ENCODE assay signal across 8 mouse cellular contexts in the genomic region with DNA sequence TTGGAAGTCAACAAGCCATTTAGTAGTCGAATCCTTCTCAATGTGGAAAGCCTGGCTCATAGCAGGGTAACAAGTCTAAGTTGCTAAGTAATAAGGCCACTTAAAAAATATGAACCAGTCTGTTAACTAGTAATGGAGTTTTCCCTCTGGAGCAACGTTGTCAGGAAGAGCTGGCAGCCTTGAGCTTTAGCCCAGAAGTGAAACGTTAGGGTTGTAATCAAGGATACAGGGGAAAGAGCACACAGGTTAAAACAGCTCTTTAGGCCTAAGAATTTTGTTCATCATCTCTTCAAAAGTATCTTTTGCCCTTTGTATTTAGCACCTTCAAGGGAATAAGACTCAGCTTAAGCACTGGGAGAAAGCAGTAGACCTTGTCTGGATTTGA. TPM values are rescaled to one million over a fixed set of nuclear protein-coding genes. Genes with fewer than 3 reads are reported as not detected.
A peak's percentile ranks its signal among the peaks of the same experiment; 100 is the strongest.
DNase-seq lines count a peak whose midpoint lies in the region; ATAC-seq and TF ChIP-seq lines count a peak whose summit lies in the region.

No protein-coding gene starts in this region.

- no peak for ATAC-seq in heart, embryonic 16.5 days (replicated peaks; ENCODE audit: extremely low read depth, insufficient read depth, low FRiP score)
- ATAC-seq in forebrain, postnatal 0 days = no peak
- no peak for ATAC-seq in midbrain, embryonic 12.5 days (ENCODE audit: low FRiP score, low read depth)

- peak overlapping the region; percentile 70 for H3K4me2 ChIP-seq in heart, embryonic 16.5 days (ENCODE audit: low read depth, low read length)
- peak overlapping the region; percentile 57 for H3K4me2 ChIP-seq in forebrain, postnatal 0 days (ENCODE audit: low read depth)
- peak overlapping the region; percentile 58 for H3K4me2 ChIP-seq in midbrain, embryonic 12.5 days (replicated peaks)

- no peak for TF ChIP-seq CTCF in forebrain, postnatal 0 days (IDR thresholded peaks at IDR 0.05; ENCODE audit: low read depth)

- 9% methylated on average over 3 of the region's 3 CpGs for WGBS in heart, embryonic 16.5 days
- WGBS in forebrain, postnatal 0 days = 9% methylated on average over 3 of the region's 3 CpGs
- WGBS in midbrain, embryonic 12.5 days = 9% methylated on average over 3 of the region's 3 CpGs

- peak overlapping the region; percentile 73 for H3K9ac ChIP-seq in heart, embryonic 16.5 days (ENCODE audit: low read length)
- H3K9ac ChIP-seq in forebrain, postnatal 0 days = peak overlapping the region; percentile 49
- H3K9ac ChIP-seq in midbrain, embryonic 12.5 days (replicated peaks) = peak overlapping the region; percentile 53

- H3K4me1 ChIP-seq in heart, embryonic 16.5 days (ENCODE audit: control insufficient read depth, insufficient read depth, low read length) = peaks cover 10% of the 10 kb centered on the region
- 0 out of 2 replicates have a peak, but pooled peaks cover 4% of the 10 kb centered on the region for H3K4me1 ChIP-seq in forebrain, postnatal 0 days (ENCODE audit: insufficient read depth)
- H3K4me1 ChIP-seq in midbrain, embryonic 12.5 days = peaks cover 17% of the 10 kb centered on the region; the same call in 1 of the 2 replicates

- H3K4me3 ChIP-seq in heart, embryonic 16.5 days (ENCODE audit: low read length) = peak overlapping the region; percentile 56
- peak overlapping the region; percentile 40 for H3K4me3 ChIP-seq in forebrain, postnatal 0 days (ENCODE audit: low read depth, low read length)
- peak overlapping the region; percentile 45 for H3K4me3 ChIP-seq in midbrain, embryonic 12.5 days

- no peaks in the 10 kb centered on the region for H3K9me3 ChIP-seq in heart, embryonic 16.5 days (replicated peaks; ENCODE audit: control insufficient read depth, low read length)
- H3K9me3 ChIP-seq in forebrain, postnatal 0 days (ENCODE audit: low read length) = no peaks in the 10 kb centered on the region
- H3K9me3 ChIP-seq in midbrain, embryonic 12.5 days = no peaks in the 10 kb centered on the region

- no peak for DNase-seq in heart, postnatal 4 days
- peak; percentile 71 for DNase-seq in MEL-GATA-1-ER (ENCODE audit: extremely low read depth, low read depth)
- peak; percentile 24 for DNase-seq in forebrain, postnatal 0 days
- DNase-seq in cerebellum, adult 11-12 months = no peak
- DNase-seq in T-cell, adult 2 months (ENCODE audit: low spot score) = no peak
- DNase-seq in gastrocnemius, adult 18-20 months (ENCODE audit: low spot score) = no peak

- no peaks in the 10 kb centered on the region for H3K27me3 ChIP-seq in heart, embryonic 16.5 days (ENCODE audit: control insufficient read depth, insufficient read depth, low read length)
- no peaks in the 10 kb centered on the region for H3K27me3 ChIP-seq in forebrain, postnatal 0 days (ENCODE audit: insufficient read depth, low read length)
- H3K27me3 ChIP-seq in midbrain, embryonic 12.5 days = no peaks in the 10 kb centered on the region

- H3K36me3 ChIP-seq in heart, embryonic 16.5 days (ENCODE audit: control insufficient read depth, insufficient read depth) = no peaks in the 10 kb centered on the region
- no peaks in the 10 kb centered on the region for H3K36me3 ChIP-seq in forebrain, postnatal 0 days (ENCODE audit: insufficient read depth)
- no peaks in the 10 kb centered on the region for H3K36me3 ChIP-seq in midbrain, embryonic 12.5 days

- peak overlapping the region; percentile 89 for H3K27ac ChIP-seq in heart, embryonic 16.5 days (ENCODE audit: low read length)
- peak overlapping the region; percentile 75 for H3K27ac ChIP-seq in forebrain, postnatal 0 days (ENCODE audit: low read depth, low read length)
- peak overlapping the region; percentile 89 for H3K27ac ChIP-seq in midbrain, embryonic 12.5 days (replicated peaks)

RNA-seq across cellular contexts. Expression of gene Hist1h4f, which starts 0.7 kb away (rescaled TPM):
- polyA plus RNA-seq in heart, embryonic 16.5 days (2015; fragmentation: Nextera tagmentation; extraction: Ambion mirVana) = 0.53 TPM in 1 of 2 replicates, not detected in the other
- 100 to 1,000 TPM; 802 to 855 TPM for total RNA-seq in heart, postnatal 4 days (2021)
- 586 and 753 TPM in 2 replicates for total RNA-seq in forebrain, postnatal 0 days (2014; rRNA removed)
- 0.70 TPM in 1 of 2 replicates, not detected in the other for polyA plus RNA-seq in forebrain, postnatal 0 days (2015; fragmentation: Nextera tagmentation; extraction: Ambion mirVana)
- polyA plus RNA-seq in midbrain, embryonic 12.5 days (2016; fragmentation: Nextera tagmentation; extraction: Ambion mirVana) = 0.85 and 1.7 TPM in 2 replicates
- 10 to 100 TPM in 1 of 2 experiments, 1 to 10 TPM in 1; 8.3 to 12.3 TPM for total RNA-seq in gastrocnemius, adult 18-20 months (2021)

RNA-seq across cellular contexts. Expression of gene Hist1h1d, which starts 2.3 kb away (rescaled TPM):
- polyA plus RNA-seq in heart, embryonic 16.5 days (2015; fragmentation: Nextera tagmentation; extraction: Ambion mirVana) = 0.21 and 0.37 TPM in 2 replicates
- 10 to 100 TPM; 40.0 to 43.0 TPM for total RNA-seq in heart, postnatal 4 days (2021)
- 48.5 and 66.7 TPM in 2 replicates for total RNA-seq in forebrain, postnatal 0 days (2014; rRNA removed)
- polyA plus RNA-seq in forebrain, postnatal 0 days (2015; fragmentation: Nextera tagmentation; extraction: Ambion mirVana) = 0.12 and 0.18 TPM in 2 replicates
- 0.37 and 0.45 TPM in 2 replicates for polyA plus RNA-seq in midbrain, embryonic 12.5 days (2016; fragmentation: Nextera tagmentation; extraction: Ambion mirVana)
- total RNA-seq in gastrocnemius, adult 18-20 months (2021) = under 1 TPM; 0.83 to 0.89 TPM

RNA-seq across cellular contexts. Expression of gene Hist1h3f, which starts 6.9 kb away (rescaled TPM):
- polyA plus RNA-seq in heart, embryonic 16.5 days (2015; fragmentation: Nextera tagmentation; extraction: Ambion mirVana) = 0.20 and 0.37 TPM in 2 replicates
- 100 to 1,000 TPM; 121 to 128 TPM for total RNA-seq in heart, postnatal 4 days (2021)
- 116 and 119 TPM in 2 replicates for total RNA-seq in forebrain, postnatal 0 days (2014; rRNA removed)
- polyA plus RNA-seq in forebrain, postnatal 0 days (2015; fragmentation: Nextera tagmentation; extraction: Ambion mirVana) = 0.17 and 0.47 TPM in 2 replicates
- polyA plus RNA-seq in midbrain, embryonic 12.5 days (2016; fragmentation: Nextera tagmentation; extraction: Ambion mirVana) = 1.0 and 1.3 TPM in 2 replicates
- total RNA-seq in gastrocnemius, adult 18-20 months (2021) = 1 to 10 TPM; 3.0 to 4.8 TPM

RNA-seq across cellular contexts. Expression of gene Hist1h2bh, which starts 7.6 kb away (rescaled TPM):
- polyA plus RNA-seq in heart, embryonic 16.5 days (2015; fragmentation: Nextera tagmentation; extraction: Ambion mirVana) = 0.38 and 0.52 TPM in 2 replicates
- total RNA-seq in heart, postnatal 4 days (2021) = 10 to 100 TPM; 23.5 to 23.8 TPM
- total RNA-seq in forebrain, postnatal 0 days (2014; rRNA removed) = 12.5 and 17.0 TPM in 2 replicates
- polyA plus RNA-seq in forebrain, postnatal 0 days (2015; fragmentation: Nextera tagmentation; extraction: Ambion mirVana) = 0.17 TPM in 1 of 2 replicates, not detected in the other
- polyA plus RNA-seq in midbrain, embryonic 12.5 days (2016; fragmentation: Nextera tagmentation; extraction: Ambion mirVana) = 0.56 and 0.64 TPM in 2 replicates
- total RNA-seq in gastrocnemius, adult 18-20 months (2021) = 1 to 10 TPM; 1.0 to 1.1 TPM

RNA-seq across cellular contexts. Expression of gene Hist1h3e, which starts 11.4 kb away (rescaled TPM):
- 1.7 and 2.1 TPM in 2 replicates for polyA plus RNA-seq in heart, embryonic 16.5 days (2015; fragmentation: Nextera tagmentation; extraction: Ambion mirVana)
- total RNA-seq in heart, postnatal 4 days (2021) = 100 to 1,000 TPM; 299 to 323 TPM
- 180 and 204 TPM in 2 replicates for total RNA-seq in forebrain, postnatal 0 days (2014; rRNA removed)
- polyA plus RNA-seq in forebrain, postnatal 0 days (2015; fragmentation: Nextera tagmentation; extraction: Ambion mirVana) = 1.9 and 2.0 TPM in 2 replicates
- 6.5 and 7.0 TPM in 2 replicates for polyA plus RNA-seq in midbrain, embryonic 12.5 days (2016; fragmentation: Nextera tagmentation; extraction: Ambion mirVana)
- total RNA-seq in gastrocnemius, adult 18-20 months (2021) = 10 to 100 TPM; 11.6 to 12.3 TPM

Comparison
In these comparisons a context has a peak if more than half of its experiments do, and no peak if none do; other contexts are left out.
1. DNase-seq: peak in MEL-GATA-1-ER (single experiment) and forebrain, postnatal 0 days (single experiment); none in heart, postnatal 4 days (single experiment), cerebellum, adult 11-12 months (single experiment), T-cell, adult 2 months (single experiment) and gastrocnemius, adult 18-20 months (single experiment).
2. RNA of gene Hist1h4f, which starts 0.7 kb away (total RNA-seq): 802 to 855 TPM in heart, postnatal 4 days and 586 to 753 TPM in forebrain, postnatal 0 days; 8.3 to 12.3 TPM in gastrocnemius, adult 18-20 months; every median in the first group is over 10 times any median in the second.
3. RNA of gene Hist1h1d, which starts 2.3 kb away (total RNA-seq): 48.5 to 66.7 TPM in forebrain, postnatal 0 days and 40.0 to 43.0 TPM in heart, postnatal 4 days; 0.83 to 0.89 TPM in gastrocnemius, adult 18-20 months; every median in the first group is over 10 times any median in the second.
4. RNA of gene Hist1h3f, which starts 6.9 kb away (total RNA-seq): 121 to 128 TPM in heart, postnatal 4 days and 116 to 119 TPM in forebrain, postnatal 0 days; 3.0 to 4.8 TPM in gastrocnemius, adult 18-20 months; every median in the first group is over 10 times any median in the second.
5. Peak in every context shown above with its lines, with median percentiles within 50 percentile points of each other: H3K27ac ChIP-seq, H3K4me2 ChIP-seq, H3K4me3 ChIP-seq and H3K9ac ChIP-seq.